ENCODE assay signal across 21 mouse cellular contexts in the genomic region with DNA sequence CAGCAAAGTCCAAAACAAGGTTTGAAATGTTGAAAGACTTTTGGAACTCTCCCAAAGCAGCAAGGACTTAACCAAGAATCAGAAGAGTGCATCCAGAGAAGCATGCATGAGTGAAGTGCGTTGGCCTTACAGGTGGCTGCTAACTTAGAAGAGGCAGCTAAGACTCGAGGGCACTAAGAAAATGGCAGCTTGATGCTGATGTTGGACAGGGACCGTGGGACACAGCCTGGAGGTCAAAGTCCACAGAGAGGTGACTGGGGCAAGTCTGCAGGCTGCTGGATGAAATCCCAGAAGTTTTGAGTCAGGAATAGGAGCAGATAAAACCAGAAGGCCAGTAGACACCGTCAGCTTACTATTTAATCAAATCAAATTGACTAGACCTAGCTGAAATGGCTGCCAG.
"Had no signal": no experiment of that assay in that cellular context is flagged by ENCODE, and none has a peak within 500 bp of the region (broad histone marks: within the 10 kb centered on the region; RNA-seq: fewer than 3 reads in every experiment).

No protein-coding gene starts in this region.

- H3K9ac ChIP-seq: intestine, embryonic 15.5 days; limb, embryonic 12.5 days; limb, embryonic 15.5 days; liver, embryonic 14.5 days; lung, embryonic 15.5 days; midbrain, embryonic 13.5 days; neural tube, embryonic 13.5 days; stomach, embryonic 15.5 days had no signal

- H3K36me3 ChIP-seq: intestine, embryonic 15.5 days; limb, embryonic 12.5 days; limb, embryonic 15.5 days; lung, embryonic 15.5 days; midbrain, embryonic 10.5 days; midbrain, embryonic 13.5 days; neural tube, embryonic 13.5 days; stomach, embryonic 15.5 days had no signal

- H3K27me3 ChIP-seq: intestine, embryonic 15.5 days; limb, embryonic 12.5 days; limb, embryonic 15.5 days; lung, embryonic 15.5 days; megakaryocyte, embryonic 14.5 days; midbrain, embryonic 13.5 days; neural tube, embryonic 13.5 days; stomach, embryonic 15.5 days had no signal

- ATAC-seq: intestine, embryonic 15.5 days; midbrain, embryonic 13.5 days; midbrain, embryonic 16.5 days had no signal

- H3K9me3 ChIP-seq: intestine, embryonic 15.5 days; limb, embryonic 12.5 days; limb, embryonic 15.5 days; lung, embryonic 15.5 days; megakaryocyte, embryonic 14.5 days; midbrain, embryonic 10.5 days; midbrain, embryonic 13.5 days; neural tube, embryonic 13.5 days; stomach, embryonic 15.5 days had no signal

- H3K4me1 ChIP-seq: intestine, embryonic 15.5 days; limb, embryonic 12.5 days; limb, embryonic 15.5 days; lung, embryonic 15.5 days; megakaryocyte, embryonic 14.5 days; midbrain, embryonic 10.5 days; midbrain, embryonic 13.5 days; neural tube, embryonic 13.5 days; stomach, embryonic 15.5 days had no signal

- DNase-seq: kidney, postnatal 14 days; left cerebral cortex, postnatal 4 days; lung, adult 18-20 months; lung, postnatal 10 days; lung, postnatal 36 days; retina, postnatal 1 day; right cerebral cortex, postnatal 25 days; spleen, adult 18-20 months; thymus, postnatal 25 days had no signal

- H3K27ac ChIP-seq: intestine, embryonic 15.5 days; limb, embryonic 12.5 days; limb, embryonic 15.5 days; liver, embryonic 14.5 days; lung, embryonic 15.5 days; midbrain, embryonic 10.5 days; midbrain, embryonic 13.5 days; neural tube, embryonic 13.5 days; stomach, embryonic 15.5 days had no signal

- H3K4me3 ChIP-seq: intestine, embryonic 15.5 days; limb, embryonic 12.5 days; limb, embryonic 15.5 days; lung, embryonic 15.5 days; megakaryocyte, embryonic 14.5 days; midbrain, embryonic 10.5 days; midbrain, embryonic 13.5 days; myocyte; neural tube, embryonic 13.5 days; stomach, embryonic 15.5 days had no signal

- H3K4me2 ChIP-seq: intestine, embryonic 15.5 days; limb, embryonic 12.5 days; limb, embryonic 15.5 days; lung, embryonic 15.5 days; midbrain, embryonic 13.5 days; neural tube, embryonic 13.5 days; stomach, embryonic 15.5 days had no signal
